Mouse (Mus musculus) myocyte (in vitro differentiated cells): Measurements from ENCODE around the gene Lrrc49.

ENCODE experiments used
- CEBPB ChIP-seq: IDR thresholded peaks from 2 replicates; pipeline ENCODE4 v1.6.1; 2011; ENCODE audit warnings: mild to moderate bottlenecking, moderate library complexity; ENCODE audit not compliant: poor library complexity, insufficient read depth, severe bottlenecking
- E2F4 ChIP-seq: IDR thresholded peaks from one replicate; pipeline ENCODE4 v1.6.1; 2011; ENCODE audit warnings: mild to moderate bottlenecking, control low read depth, moderate library complexity; ENCODE audit not compliant: insufficient read depth
- MAX ChIP-seq: IDR thresholded peaks from one replicate; pipeline ENCODE4 v1.6.1; 2011; ENCODE audit warnings: low read depth, mild to moderate bottlenecking, control low read depth
- MYOD1 ChIP-seq, 3 experiments: IDR thresholded peaks; one replicate each; pipeline ENCODE4 v1.6.1; 2011; ENCODE audit warnings: control low read depth in 2 of 3, low read depth in 2 of 3, mild to moderate bottlenecking in 2 of 3, moderate library complexity in 1 of 3; ENCODE audit not compliant: insufficient read length in 2 of 3, control insufficient read depth in 1 of 3
- MYOG ChIP-seq, 3 experiments: IDR thresholded peaks; one replicate each; pipeline ENCODE4 v1.6.1; 2011; ENCODE audit warnings: control low read depth in 2 of 3, low read depth in 2 of 3, mild to moderate bottlenecking in 2 of 3; ENCODE audit not compliant: insufficient read length in 2 of 3, control insufficient read depth in 1 of 3, insufficient read depth in 1 of 3
- POLR2A ChIP-seq: IDR thresholded peaks from one replicate; pipeline ENCODE4 v1.6.1; 2011; ENCODE audit warnings: low read depth, mild to moderate bottlenecking, control low read depth, moderate library complexity; ENCODE audit not compliant: insufficient read length
- POLR2AphosphoS2 ChIP-seq: IDR thresholded peaks from one replicate; pipeline ENCODE4 v1.6.1; 2011; ENCODE audit warnings: low read depth, control low read depth; ENCODE audit not compliant: insufficient read length
- SRF ChIP-seq: IDR thresholded peaks from one replicate; pipeline ENCODE4 v1.6.1; 2011; ENCODE audit warnings: low read depth; ENCODE audit not compliant: control insufficient read depth, insufficient read length
- TCF12 ChIP-seq: IDR thresholded peaks from one replicate; pipeline ENCODE4 v1.6.1; 2011; ENCODE audit warnings: mild to moderate bottlenecking, control low read depth; ENCODE audit not compliant: poor library complexity, insufficient read depth, severe bottlenecking
- USF1 ChIP-seq: IDR thresholded peaks from one replicate; pipeline ENCODE4 v1.6.1; 2011; ENCODE audit warnings: low read depth, mild to moderate bottlenecking, control low read depth, moderate library complexity

- no peak for TF ChIP-seq MYOD1 (IDR thresholded peaks at IDR 0.05; ENCODE audit: control insufficient read depth in 1 of 3, insufficient read length in 2 of 3, low read depth in 2 of 3)
- TF ChIP-seq MAX, result no peak
- no peak for TF ChIP-seq POLR2A
- no peak for TF ChIP-seq USF1
- no peak for TF ChIP-seq MYOG (IDR thresholded peaks at IDR 0.05; ENCODE audit: control insufficient read depth in 1 of 3, insufficient read depth in 1 of 3, insufficient read length in 2 of 3, low read depth in 2 of 3)
- no peak for TF ChIP-seq TCF12
- no peak for TF ChIP-seq E2F4
- TF ChIP-seq POLR2AphosphoS2, result no peak
- TF ChIP-seq SRF, result no peak
- TF ChIP-seq CEBPB, result no peak
Observed at GRCm38 (mm10) chr9:60573011-60573410, 114.9 kb downstream of the Lrrc49 start.
